Mouse (Mus musculus) lung, adult 2 months (tissue): Measurements from ENCODE around the gene Trcg1.

Experiments
- CTCF ChIP-seq: fragments of 200-500 bp; IDR thresholded peaks from 2 replicates; pipeline ENCODE4 v1.5.1; 2011; ENCODE audit warnings: mild to moderate bottlenecking, low read length, control low read depth; ENCODE audit not compliant: insufficient read depth
- POLR2A ChIP-seq: fragments of 200-500 bp; IDR thresholded peaks from 2 replicates; pipeline ENCODE4 v1.6.1; 2011; ENCODE audit warnings: low read depth, mild to moderate bottlenecking, control low read depth, low read length, borderline replicate concordance; ENCODE audit errors: extremely low read depth

- TF ChIP-seq POLR2A (no peak), CTCF (no peak)
These were observed 13.7 kb downstream of the Trcg1 start for GRCm38 (mm10) chr9:57250026-57250425.
